Mouse (Mus musculus): ENCODE results near the gene Gpx8. TPM values are rescaled to one million over a fixed set of nuclear protein-coding genes. Genes with fewer than 3 reads are reported as not detected.

Gene Gpx8
- total RNA-seq (2017), result 2.1 TPM in 1 of 2 replicates, not detected in the other

DNA sequence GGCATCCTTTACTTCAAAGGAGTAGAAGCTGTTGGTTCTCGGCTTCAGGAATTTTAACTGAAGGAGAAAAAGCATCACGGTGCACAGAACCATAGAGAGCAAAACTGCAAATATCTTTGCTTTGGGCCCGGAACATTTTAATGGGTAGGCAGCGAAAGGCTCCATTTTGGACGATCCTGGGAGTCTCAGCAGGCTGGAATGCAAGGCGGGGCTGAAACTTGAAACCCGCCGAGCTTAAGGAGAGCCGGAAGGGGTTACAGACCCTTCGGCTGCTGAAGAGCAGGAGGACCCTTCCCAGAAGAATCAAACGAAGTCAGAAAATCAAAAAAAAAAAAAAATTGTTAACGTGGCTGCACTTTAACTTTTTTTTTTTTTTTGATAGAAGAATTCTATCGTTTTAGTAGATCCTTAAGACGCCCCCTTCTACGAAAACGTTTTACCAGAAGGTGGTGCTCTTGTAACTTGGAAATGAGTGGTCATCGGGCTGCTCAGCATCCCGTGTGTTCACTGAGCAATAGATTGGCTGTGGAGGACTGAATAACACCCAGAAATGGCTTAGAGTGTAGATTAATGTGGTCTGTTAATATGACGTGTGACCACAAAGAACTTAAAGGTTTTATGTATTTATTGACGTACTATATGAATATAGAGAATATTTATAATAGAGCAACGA is at the start of gene Gpx8:
TSS of gene Gpx8 (minus strand) at position 200 of the 673 bp plus-strand sequence.
- peak; percentile 82 for ATAC-seq (replicated peaks; ENCODE audit: low read depth, poor library complexity, severe bottlenecking)

DNA sequence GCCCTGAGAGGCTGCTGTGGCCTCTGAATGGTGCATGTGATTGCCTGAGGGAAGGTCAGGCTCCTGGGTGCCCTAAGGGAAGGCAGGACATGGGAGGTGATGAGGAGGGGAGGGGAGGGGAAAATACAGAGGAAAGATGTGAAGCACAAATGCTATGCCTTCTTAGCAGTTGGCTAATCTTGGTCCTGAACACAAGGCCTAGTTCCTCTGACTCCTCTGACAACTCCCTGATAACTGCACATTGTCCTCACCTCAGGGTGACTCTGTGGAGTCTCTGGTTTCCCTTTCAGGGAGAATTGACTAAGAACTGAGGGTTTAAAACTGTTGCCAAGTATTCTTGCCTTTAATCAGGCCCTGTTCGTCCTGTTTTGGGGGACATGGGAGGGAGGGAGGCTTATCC is 48.4 kb upstream of the Gpx8 start:
- ATAC-seq (replicated peaks; ENCODE audit: low read depth, poor library complexity, severe bottlenecking), result no peak

GRCm38 (mm10) chr13:113090489-113090888 is 44.3 kb upstream of the Gpx8 start:
- ATAC-seq (replicated peaks; ENCODE audit: low read depth, poor library complexity, severe bottlenecking), result no peak

- 0 out of 2 replicates have a peak, but pooled peaks have one; percentile 45 for ATAC-seq (replicated peaks; ENCODE audit: low read depth, poor library complexity, severe bottlenecking)
These were observed 41.2 kb upstream of the Gpx8 start for GRCm38 (mm10) chr13:113087226-113088017.

DNA sequence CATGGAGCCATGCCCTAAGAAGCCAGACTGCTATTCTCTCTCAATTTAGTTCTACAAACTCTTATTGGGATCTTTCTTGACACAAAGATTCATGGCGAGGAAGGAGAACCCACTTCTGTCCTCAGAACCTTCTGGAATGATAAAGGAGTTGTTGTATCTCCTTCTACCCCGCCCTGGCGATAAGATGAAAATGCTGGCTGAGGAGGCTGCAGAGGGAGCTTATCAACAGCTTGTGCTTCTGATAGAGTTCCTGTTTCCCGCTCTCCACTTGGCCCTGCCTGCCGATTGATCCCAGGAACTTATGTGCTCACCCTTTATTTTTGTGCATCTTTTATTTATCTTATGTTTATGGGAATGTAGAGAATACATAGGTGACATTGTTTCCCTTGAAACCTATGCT is 38.5 kb upstream of the Gpx8 start:
- ATAC-seq (replicated peaks; ENCODE audit: low read depth, poor library complexity, severe bottlenecking), result no peak

DNA sequence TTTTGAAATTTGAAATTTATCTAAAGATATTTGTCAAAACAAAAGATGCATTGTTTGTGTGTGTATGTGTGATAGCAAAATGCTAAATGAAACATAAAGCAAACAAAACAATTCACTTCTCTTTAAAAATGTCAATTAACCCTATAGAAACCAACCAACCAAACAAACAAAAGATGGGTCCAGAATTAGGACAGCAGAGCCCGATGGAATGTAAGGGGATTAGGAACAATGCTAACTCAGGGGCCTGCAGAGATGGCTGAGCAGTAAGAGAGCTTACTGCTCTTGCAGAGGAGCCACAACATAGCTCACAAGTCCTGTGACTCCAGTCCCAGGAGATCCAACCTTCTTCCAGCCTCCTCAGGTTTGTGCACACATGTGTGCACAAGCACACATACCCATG is 35.9 kb upstream of the Gpx8 start:
- ATAC-seq (replicated peaks; ENCODE audit: low read depth, poor library complexity, severe bottlenecking), result no peak

DNA sequence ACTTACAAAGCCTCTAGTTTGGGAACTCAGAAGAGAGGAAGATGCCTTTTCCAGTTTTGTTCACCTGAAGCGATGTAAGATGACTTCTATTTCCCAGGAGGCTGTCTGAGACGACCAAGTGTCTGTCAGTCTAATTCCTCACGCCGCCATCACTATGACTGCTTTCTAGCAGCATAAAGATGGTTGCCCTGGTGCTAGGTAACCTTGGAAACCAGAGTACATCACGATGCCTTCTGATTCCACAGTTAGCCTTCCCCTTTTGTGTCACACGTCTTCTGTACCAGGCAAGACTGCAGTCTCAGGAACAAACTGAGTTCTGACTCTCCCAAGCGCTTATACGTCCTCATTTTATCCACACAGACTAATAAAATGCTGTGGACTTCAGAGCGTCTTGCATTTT is 32.8 kb upstream of the Gpx8 start:
- no peak for ATAC-seq (replicated peaks; ENCODE audit: low read depth, poor library complexity, severe bottlenecking)

GRCm38 (mm10) chr13:113064542-113064941 is 18.3 kb upstream of the Gpx8 start:
- no peak for ATAC-seq (replicated peaks; ENCODE audit: low read depth, poor library complexity, severe bottlenecking)

DNA sequence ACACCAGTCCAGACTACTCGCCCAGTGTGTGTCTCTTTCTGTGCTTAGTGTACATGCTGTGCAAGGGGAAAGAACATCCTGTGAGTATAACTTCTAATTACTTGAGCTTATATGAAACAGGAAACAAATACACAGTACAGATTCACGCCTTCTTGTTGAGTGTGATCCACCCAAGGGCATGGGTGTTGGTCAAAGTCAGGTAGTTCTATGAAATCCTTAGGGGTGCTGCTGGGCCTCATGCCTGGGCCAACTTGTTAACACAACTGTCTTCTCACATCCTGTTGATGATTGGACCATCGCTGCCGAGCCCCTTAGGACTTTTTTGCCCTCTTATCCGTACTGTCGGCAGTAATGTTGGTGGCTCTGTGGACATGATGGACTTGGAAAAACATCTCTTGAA is 15.5 kb upstream of the Gpx8 start:
- ATAC-seq (replicated peaks; ENCODE audit: low read depth, poor library complexity, severe bottlenecking), result no peak

DNA sequence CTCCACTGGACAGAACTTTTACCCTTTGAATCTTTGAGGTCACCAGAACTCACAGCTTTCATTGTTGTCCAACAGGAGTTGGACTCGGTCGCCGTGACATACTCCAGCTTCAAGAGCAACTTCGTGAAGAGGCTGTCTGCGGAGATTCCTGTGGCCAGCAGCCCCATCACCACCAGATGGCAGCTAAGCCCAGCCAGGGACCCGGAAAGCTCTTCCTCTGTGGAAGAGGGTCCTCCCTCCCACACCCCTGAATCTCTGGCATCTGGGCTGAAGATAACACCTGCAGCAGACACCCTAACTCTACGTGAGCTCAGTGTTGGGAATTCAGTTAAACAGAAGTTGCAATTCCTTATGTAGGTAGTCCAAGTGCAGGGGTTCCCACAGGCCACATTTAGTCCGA is 9.6 kb upstream of the Gpx8 start:
- no peak for ATAC-seq (replicated peaks; ENCODE audit: low read depth, poor library complexity, severe bottlenecking)

GRCm38 (mm10) chr13:113054230-113054629 is 8.0 kb upstream of the Gpx8 start:
- peak; percentile 85 for ATAC-seq (replicated peaks; ENCODE audit: low read depth, poor library complexity, severe bottlenecking)

GRCm38 (mm10) chr13:113047647-113048046 is 1.4 kb upstream of the Gpx8 start:
- no peak for ATAC-seq (replicated peaks; ENCODE audit: low read depth, poor library complexity, severe bottlenecking)

DNA sequence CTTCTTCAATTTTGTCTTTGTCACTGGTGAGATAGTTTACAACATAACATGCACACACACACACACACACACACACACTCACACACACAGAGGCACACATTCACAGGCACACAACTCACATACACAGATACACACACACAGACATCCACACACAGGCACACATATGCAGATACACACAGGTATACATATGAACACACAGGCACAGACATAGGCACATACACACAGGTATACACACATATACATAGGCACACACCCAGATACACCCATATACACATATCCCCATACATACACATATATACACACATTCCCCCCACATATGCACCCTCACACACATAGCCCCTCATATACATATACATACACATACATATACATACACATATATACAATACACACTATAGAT is 808 bp upstream of the Gpx8 start:
- ATAC-seq (replicated peaks; ENCODE audit: low read depth, poor library complexity, severe bottlenecking), result no peak

DNA sequence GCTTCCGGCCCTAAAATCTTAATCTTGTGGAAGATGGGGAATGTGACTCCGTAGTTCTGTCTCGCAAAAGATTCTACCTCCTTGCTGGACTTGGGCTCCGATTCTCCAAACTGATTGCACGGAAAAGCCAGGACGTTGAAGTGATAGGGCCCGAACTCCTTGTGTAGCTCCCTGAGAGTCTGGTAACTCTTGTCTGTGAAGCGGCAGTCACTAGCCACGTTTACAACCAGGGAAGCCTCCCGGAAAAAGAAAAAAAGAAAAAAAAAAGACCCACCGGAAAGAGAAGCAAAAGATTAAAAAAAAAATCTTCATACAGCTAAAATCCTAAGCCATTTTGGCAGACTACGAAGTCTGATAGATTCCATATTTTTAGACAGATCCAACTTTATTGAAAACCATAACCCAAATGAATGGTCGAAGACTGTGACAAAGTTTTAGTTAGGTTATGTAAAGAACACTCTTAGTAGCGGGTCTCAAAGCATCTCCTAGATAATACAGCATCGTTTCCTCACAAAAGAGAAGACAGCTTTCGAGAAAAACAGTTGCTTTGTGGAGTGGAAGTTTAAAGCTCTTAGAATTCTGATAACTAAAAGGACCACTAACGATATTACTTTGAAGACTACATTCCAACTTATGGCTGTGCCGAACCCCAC is 626 bp downstream of the Gpx8 start:
- ATAC-seq (replicated peaks; ENCODE audit: low read depth, poor library complexity, severe bottlenecking), result no peak

GRCm38 (mm10) chr13:113044876-113045275 is 1.3 kb downstream of the Gpx8 start:
- no peak for ATAC-seq (replicated peaks; ENCODE audit: low read depth, poor library complexity, severe bottlenecking)

GRCm38 (mm10) chr13:113035852-113036251 is 10.4 kb downstream of the Gpx8 start:
- peak; percentile 75 for ATAC-seq (replicated peaks; ENCODE audit: low read depth, poor library complexity, severe bottlenecking)

GRCm38 (mm10) chr13:113034950-113035421 is 11.2 kb downstream of the Gpx8 start, which contains the start of gene Cdc20b:
Cdc20b (plus strand) TSS chr13:113035111.
- peak; percentile 46 for ATAC-seq (replicated peaks; ENCODE audit: low read depth, poor library complexity, severe bottlenecking)

DNA sequence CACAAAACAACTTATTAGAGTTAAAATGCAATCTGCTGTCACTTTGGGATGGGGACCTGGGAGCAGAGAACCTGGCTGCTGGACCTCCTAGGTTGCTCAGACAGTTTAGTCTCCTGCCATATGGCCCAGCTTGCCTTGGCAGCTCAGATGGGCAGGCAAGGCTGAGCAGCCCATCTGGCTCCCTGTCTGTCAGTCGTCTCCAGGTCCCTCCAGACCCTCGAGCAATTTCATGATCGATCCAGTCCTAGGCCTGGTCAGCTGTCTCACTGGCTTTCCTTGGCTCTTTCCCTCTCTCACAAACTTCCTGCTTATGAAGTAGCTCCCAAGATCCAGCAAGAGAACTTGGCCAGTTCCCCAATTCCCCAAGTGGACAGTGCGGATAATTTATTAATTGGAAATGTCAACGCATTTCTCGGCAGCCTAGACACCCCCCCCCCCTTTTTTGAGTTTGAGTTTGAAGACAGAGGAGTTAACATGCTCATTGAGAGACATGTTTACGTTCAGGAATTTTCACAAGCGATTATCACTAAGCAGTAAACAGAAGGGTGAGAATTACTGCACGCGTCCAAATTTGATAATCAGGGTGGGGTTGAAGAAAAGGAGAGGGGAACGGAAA is 11.8 kb downstream of the Gpx8 start:
- ATAC-seq (replicated peaks; ENCODE audit: low read depth, poor library complexity, severe bottlenecking), result no peak

- ATAC-seq (replicated peaks; ENCODE audit: low read depth, poor library complexity, severe bottlenecking), result no peak
These were observed 13.4 kb downstream of the Gpx8 start for GRCm38 (mm10) chr13:113032831-113033230.

GRCm38 (mm10) chr13:113031792-113032571 is 14.2 kb downstream of the Gpx8 start:
- no peak for ATAC-seq (replicated peaks; ENCODE audit: low read depth, poor library complexity, severe bottlenecking)

Data from common myeloid progenitor, adult 5-6 weeks (primary cell).